Mouse (Mus musculus) brain, embryonic 14.5 days (tissue): ENCODE results near the gene Tex261.

Experiments
- CTCF ChIP-seq: fragments of 200-500 bp; IDR thresholded peaks from 2 replicates; pipeline ENCODE4 v1.5.1; 2012; ENCODE audit warnings: inconsistent platforms, mild to moderate bottlenecking, moderate library complexity, borderline replicate concordance; ENCODE audit not compliant: insufficient read depth, insufficient read length; ENCODE audit errors: extremely low read depth
- POLR2A ChIP-seq: fragments of 200-500 bp; IDR thresholded peaks from 2 replicates; pipeline ENCODE4 v1.6.1; 2012; ENCODE audit warnings: mild to moderate bottlenecking, inconsistent platforms, borderline replicate concordance; ENCODE audit not compliant: poor library complexity, insufficient read depth, insufficient read length, severe bottlenecking; ENCODE audit errors: extremely low read depth

DNA sequence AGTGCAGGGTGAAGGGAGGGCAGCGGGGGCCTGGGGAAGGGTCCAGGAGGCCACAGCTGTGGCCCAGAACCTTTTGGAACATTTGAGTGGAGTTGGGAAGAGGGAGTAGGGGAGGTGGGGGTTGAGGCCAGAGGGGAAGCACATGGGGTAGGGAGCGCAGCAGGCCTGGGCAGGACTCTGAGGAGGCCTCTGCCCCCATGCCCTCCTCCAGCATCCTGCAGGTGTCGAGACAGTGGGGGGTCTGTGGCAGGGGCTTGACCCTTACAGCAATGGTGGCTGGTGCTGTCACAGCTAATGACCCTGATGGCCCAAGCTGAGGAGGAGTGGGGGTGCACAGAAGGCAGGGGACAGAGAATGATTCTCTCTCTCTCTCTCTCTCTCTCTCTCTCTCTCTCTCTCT, 26.3 kb downstream of the Tex261 start:
- TF ChIP-seq CTCF (no peak), POLR2A (no peak)
